Mouse (Mus musculus) spleen, adult 2 months (tissue): ENCODE data around the gene Crp.

Source experiments
- CTCF ChIP-seq: fragments of 200-500 bp; IDR thresholded peaks from 2 replicates; pipeline ENCODE4 v1.5.1; 2011; ENCODE audit warnings: mild to moderate bottlenecking, inconsistent platforms; ENCODE audit not compliant: insufficient read depth, insufficient read length, insufficient replicate concordance; ENCODE audit errors: extremely low read depth
- POLR2A ChIP-seq: fragments of 200-500 bp; IDR thresholded peaks from 2 replicates; pipeline ENCODE4 v1.6.1; 2011; ENCODE audit warnings: low read depth, low read length, inconsistent platforms

DNA sequence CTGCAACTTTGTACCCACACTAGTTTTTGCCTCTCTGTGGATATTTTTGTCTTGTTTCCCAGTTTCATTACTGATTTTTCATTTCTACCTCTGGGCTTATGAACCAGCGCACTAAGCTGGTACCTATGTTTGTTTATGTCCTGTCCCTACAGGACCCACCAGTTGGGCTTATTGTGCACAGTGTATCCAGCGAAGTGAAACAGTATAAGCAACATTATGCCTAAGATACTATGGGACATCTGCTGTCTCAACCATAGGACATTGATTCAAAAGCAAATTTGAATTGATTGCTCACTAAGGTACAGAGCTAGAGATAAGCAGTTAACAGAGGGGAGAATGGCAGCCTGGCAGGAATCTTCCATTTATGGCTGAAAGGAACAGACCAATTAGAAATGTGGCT, 150.3 kb downstream of the Crp start:
- TF ChIP-seq CTCF (no peak), POLR2A (no peak)
